Mouse (Mus musculus) MEL (cell line): ENCODE measurements at regions not wholly inside any gene's neighbourhood (a gene's known extent, or its start where the extent isn't known, plus 50 kb on each side); places are given as distances from the start of the nearest gene placed in this dataset.

Source experiments
- DNase-seq: peaks from one replicate; pipeline ENCODE4 v3.0.0; 2011; ENCODE audit warnings: low read depth, low spot score
- H3K27ac ChIP-seq: 2 replicates; pipeline ENCODE4 v1.5.1; 2012; ENCODE audit warnings: low read depth, mild to moderate bottlenecking, control low read depth, low read length, moderate library complexity; ENCODE audit not compliant: control insufficient read depth
- H3K27me3 ChIP-seq, 2 experiments: fragments of 150-350 bp in 1 of 2; sonication (generic) in 1 of 2; 2 replicates each; pipeline ENCODE4 v1.6.1; 2012; ENCODE audit warnings: low read length in 2 of 2, mild to moderate bottlenecking in 2 of 2, improper control_type of control experiment in 1 of 2, moderate library complexity in 1 of 2; ENCODE audit not compliant: insufficient read depth in 2 of 2, control insufficient read depth in 1 of 2
- H3K36me3 ChIP-seq, 2 experiments: 2 replicates each; pipeline ENCODE4 v1.6.1; 2012 to 2014; ENCODE audit warnings: low read length in 2 of 2, improper control_type of control experiment in 1 of 2, inconsistent platforms in 1 of 2, mild to moderate bottlenecking in 1 of 2; ENCODE audit not compliant: insufficient read depth in 2 of 2, control insufficient read depth in 1 of 2
- H3K4me1 ChIP-seq, 2 experiments: fragments of 150-350 bp in 1 of 2; sonication (generic) in 1 of 2; 2 replicates each; pipeline ENCODE4 v1.6.1; 2012; ENCODE audit warnings: low read length in 2 of 2, improper control_type of control experiment in 1 of 2, mild to moderate bottlenecking in 1 of 2; ENCODE audit not compliant: insufficient read depth in 2 of 2, control insufficient read depth in 1 of 2
- H3K4me3 ChIP-seq, 2 experiments: fragments of 150-350 bp in 1 of 2; sonication (generic) in 1 of 2; 2 replicates each; pipeline ENCODE4 v1.5.1; 2012; ENCODE audit warnings: low read depth in 2 of 2, low read length in 2 of 2, mild to moderate bottlenecking in 2 of 2, moderate library complexity in 2 of 2, control low read depth in 1 of 2, improper control_type of control experiment in 1 of 2; ENCODE audit not compliant: control insufficient read depth in 1 of 2, insufficient read depth in 1 of 2
- H3K79me2 ChIP-seq: 2 replicates; pipeline ENCODE4 v1.6.1; 2012; ENCODE audit warnings: mild to moderate bottlenecking, low read length, moderate library complexity; ENCODE audit not compliant: control insufficient read depth, poor library complexity, insufficient read depth
- H3K9ac ChIP-seq: 2 replicates; pipeline ENCODE4 v1.6.1; 2012; ENCODE audit warnings: low read depth, mild to moderate bottlenecking, control low read depth, low read length, moderate library complexity; ENCODE audit not compliant: control insufficient read depth, poor library complexity, severe bottlenecking
- H3K9me3 ChIP-seq: fragments of 150-350 bp; sonication (generic); replicated peaks from 2 replicates; pipeline ENCODE4 v1.6.1; 2012; ENCODE audit warnings: mild to moderate bottlenecking, low read length, improper control_type of control experiment, moderate library complexity; ENCODE audit not compliant: insufficient read depth
- BHLHE40 ChIP-seq: IDR thresholded peaks from 2 replicates; pipeline ENCODE4 v1.6.1; 2012; ENCODE audit warnings: low read depth, mild to moderate bottlenecking, inconsistent platforms, low read length, improper control_type of control experiment, borderline replicate concordance
- CHD1 ChIP-seq: IDR thresholded peaks from 2 replicates; pipeline ENCODE4 v1.6.1; 2012; ENCODE audit warnings: low read depth, mild to moderate bottlenecking, inconsistent platforms, low read length, improper control_type of control experiment
- E2F4 ChIP-seq: IDR thresholded peaks from 2 replicates; pipeline ENCODE4 v1.6.1; 2011; ENCODE audit warnings: low read depth, low read length, improper control_type of control experiment, borderline replicate concordance
- EP300 ChIP-seq, 2 experiments: IDR thresholded peaks; 2 replicates each; pipeline ENCODE4 v1.6.1; 2011; ENCODE audit warnings: improper control_type of control experiment in 2 of 2, low read length in 2 of 2, low read depth in 1 of 2, mild to moderate bottlenecking in 1 of 2
- GABPA ChIP-seq: IDR thresholded peaks from 2 replicates; pipeline ENCODE4 v1.6.1; 2012; ENCODE audit warnings: low read depth, mild to moderate bottlenecking, inconsistent platforms, low read length, improper control_type of control experiment, moderate library complexity
- HCFC1 ChIP-seq: IDR thresholded peaks from 2 replicates; pipeline ENCODE4 v1.6.1; 2012; ENCODE audit warnings: low read depth, mild to moderate bottlenecking, inconsistent platforms, low read length, improper control_type of control experiment, moderate library complexity
- MAFK ChIP-seq: IDR thresholded peaks from 2 replicates; pipeline ENCODE4 v1.6.1; 2011; ENCODE audit warnings: low read depth, mild to moderate bottlenecking, low read length, improper control_type of control experiment, borderline replicate concordance
- NELFE ChIP-seq: IDR thresholded peaks from 2 replicates; pipeline ENCODE4 v1.6.1; 2011; ENCODE audit warnings: low read depth, low read length, improper control_type of control experiment
- POLR2AphosphoS2 ChIP-seq: IDR thresholded peaks from 2 replicates; pipeline ENCODE4 v1.6.1; 2011; ENCODE audit warnings: low read length, improper control_type of control experiment
- RCOR1 ChIP-seq: IDR thresholded peaks from 2 replicates; pipeline ENCODE4 v1.6.1; 2012; ENCODE audit warnings: low read depth, mild to moderate bottlenecking, inconsistent platforms, low read length, improper control_type of control experiment
- TBP ChIP-seq: IDR thresholded peaks from 2 replicates; pipeline ENCODE4 v1.8.0; 2011; ENCODE audit warnings: low read depth, low read length, improper control_type of control experiment
- TCF12 ChIP-seq: IDR thresholded peaks from 2 replicates; pipeline ENCODE4 v1.6.1; 2014; ENCODE audit warnings: low read depth, mild to moderate bottlenecking, inconsistent platforms, low read length, improper control_type of control experiment, moderate library complexity
- USF1 ChIP-seq: IDR thresholded peaks from 2 replicates; pipeline ENCODE4 v1.6.1; 2014; ENCODE audit warnings: low read depth, mild to moderate bottlenecking, inconsistent platforms, low read length, improper control_type of control experiment, moderate library complexity
- USF2 ChIP-seq, 2 experiments: IDR thresholded peaks; 2 replicates each; pipeline ENCODE4 v1.6.1; 2011 to 2012; ENCODE audit warnings: improper control_type of control experiment in 2 of 2, low read length in 2 of 2, borderline replicate concordance in 1 of 2, inconsistent platforms in 1 of 2, low read depth in 1 of 2, mild to moderate bottlenecking in 1 of 2; ENCODE audit not compliant: insufficient read depth in 1 of 2
- ZC3H11A ChIP-seq: IDR thresholded peaks from 2 replicates; pipeline ENCODE4 v1.6.1; 2012; ENCODE audit warnings: low read depth, mild to moderate bottlenecking, inconsistent platforms, low read length, improper control_type of control experiment
- ZKSCAN1 ChIP-seq: IDR thresholded peaks from 2 replicates; pipeline ENCODE4 v1.6.1; 2012; ENCODE audit warnings: low read depth, mild to moderate bottlenecking, inconsistent platforms, low read length, improper control_type of control experiment, moderate library complexity

DNA sequence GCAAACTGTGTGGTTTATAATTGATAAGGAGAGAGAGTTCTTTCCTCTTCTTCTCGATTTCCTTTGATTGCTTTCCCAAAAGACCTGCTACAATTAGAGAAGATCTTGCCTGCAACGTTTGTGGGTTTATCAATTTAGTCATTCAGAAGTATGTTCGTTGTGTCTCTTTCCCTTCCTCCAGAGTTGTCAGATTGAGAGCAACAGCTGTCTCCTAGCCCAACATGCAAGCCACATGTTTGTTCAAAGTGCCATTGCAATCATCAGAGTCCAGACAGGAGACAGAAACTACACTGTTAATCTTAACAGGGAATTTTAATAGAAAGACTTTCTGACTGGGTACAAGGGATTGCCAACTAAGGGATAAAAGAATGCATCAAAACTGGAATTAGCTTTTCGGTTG is 208.3 kb downstream of the Galc start:
- Histone ChIP-seq H3K27ac (no peak overlapping the region), H3K4me3 (no peak overlapping the region), H3K9me3 (no peaks in the 10 kb centered on the region), H3K79me2 (no peaks in the 10 kb centered on the region), H3K9ac (no peak overlapping the region), H3K4me1 (no peaks in the 10 kb centered on the region), H3K36me3 (no peaks in the 10 kb centered on the region), H3K27me3 (no peaks in the 10 kb centered on the region)
- DNase-seq = no peak
- TF ChIP-seq HCFC1 (no peak), MAFK (no peak), USF1 (no peak), POLR2AphosphoS2 (no peak), TCF12 (no peak), ZKSCAN1 (no peak), NELFE (no peak), EP300 (IDR thresholded peaks at IDR 0.05; ENCODE audit: low read depth in 1 of 2, low read length in 2 of 2) (no peak), CHD1 (no peak), USF2 (IDR thresholded peaks at IDR 0.05; ENCODE audit: borderline replicate concordance in 1 of 2, insufficient read depth in 1 of 2, low read depth in 1 of 2, low read length in 2 of 2) (no peak), RCOR1 (no peak), GABPA (no peak), ZC3H11A (no peak), E2F4 (no peak), BHLHE40 (no peak)

DNA sequence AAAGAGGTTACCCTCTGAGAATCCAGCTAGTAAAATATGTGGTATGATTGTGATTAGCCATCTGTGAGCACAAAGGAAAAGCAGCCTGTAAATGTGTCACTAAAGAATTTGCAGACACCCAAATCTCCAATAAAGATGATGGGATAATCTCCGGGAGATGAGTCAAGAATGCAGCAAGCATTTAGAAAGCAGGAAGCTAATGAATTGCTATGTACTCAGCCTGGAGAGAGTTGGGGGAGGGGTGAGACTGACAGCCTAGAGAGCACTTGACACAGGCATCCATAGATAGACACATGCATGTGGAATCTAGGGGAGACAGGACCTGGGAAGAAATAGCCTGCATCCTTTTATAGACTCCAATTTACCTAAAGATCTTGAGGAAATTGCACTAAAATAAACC is 208.8 kb downstream of the Galc start:
- H3K4me3 ChIP-seq = no peak overlapping the region
- H3K27ac ChIP-seq = no peak overlapping the region
- no peaks in the 10 kb centered on the region for H3K27me3 ChIP-seq
- H3K79me2 ChIP-seq = no peaks in the 10 kb centered on the region
- no peak for DNase-seq
- no peaks in the 10 kb centered on the region for H3K9me3 ChIP-seq
- H3K4me1 ChIP-seq = no peaks in the 10 kb centered on the region
- H3K36me3 ChIP-seq = no peaks in the 10 kb centered on the region
- no peak overlapping the region for H3K9ac ChIP-seq
- TF ChIP-seq NELFE (no peak), TBP (no peak)
